Mouse (Mus musculus): ENCODE results near the gene Tsnax.

Tsnax gene

GRCm38 (mm10) chr8:125043935-125044334 is 31.1 kb downstream of the Tsnax start:
- no peak for DNase-seq

GRCm38 (mm10) chr8:125045760-125046159 is 33.0 kb downstream of the Tsnax start:
- no peak for DNase-seq

- DNase-seq, result no peak
These were observed 36.4 kb downstream of the Tsnax start for GRCm38 (mm10) chr8:125049051-125049750.

GRCm38 (mm10) chr8:125049826-125050225 is 37.0 kb downstream of the Tsnax start:
- DNase-seq, result no peak

DNA sequence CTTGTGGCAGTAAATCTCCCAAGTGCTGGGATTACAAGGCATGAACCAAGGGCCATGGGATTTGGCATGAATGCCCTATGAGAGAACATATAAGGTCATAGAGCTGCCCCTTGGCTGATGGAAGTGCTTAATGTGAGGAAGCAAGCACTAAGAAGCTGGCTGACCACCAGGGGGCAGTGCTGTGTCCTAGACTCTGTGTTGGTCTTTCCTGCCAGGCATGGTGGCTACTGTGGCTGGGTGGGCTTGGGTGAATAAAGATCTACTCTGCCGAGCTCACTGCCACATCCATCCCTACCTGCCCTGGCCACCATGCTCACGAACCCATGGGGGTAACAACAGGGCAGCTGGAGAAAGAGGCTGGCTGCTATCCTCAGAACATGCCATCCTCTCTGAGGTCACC is 39.2 kb downstream of the Tsnax start:
- peak; percentile 66 for DNase-seq

DNA sequence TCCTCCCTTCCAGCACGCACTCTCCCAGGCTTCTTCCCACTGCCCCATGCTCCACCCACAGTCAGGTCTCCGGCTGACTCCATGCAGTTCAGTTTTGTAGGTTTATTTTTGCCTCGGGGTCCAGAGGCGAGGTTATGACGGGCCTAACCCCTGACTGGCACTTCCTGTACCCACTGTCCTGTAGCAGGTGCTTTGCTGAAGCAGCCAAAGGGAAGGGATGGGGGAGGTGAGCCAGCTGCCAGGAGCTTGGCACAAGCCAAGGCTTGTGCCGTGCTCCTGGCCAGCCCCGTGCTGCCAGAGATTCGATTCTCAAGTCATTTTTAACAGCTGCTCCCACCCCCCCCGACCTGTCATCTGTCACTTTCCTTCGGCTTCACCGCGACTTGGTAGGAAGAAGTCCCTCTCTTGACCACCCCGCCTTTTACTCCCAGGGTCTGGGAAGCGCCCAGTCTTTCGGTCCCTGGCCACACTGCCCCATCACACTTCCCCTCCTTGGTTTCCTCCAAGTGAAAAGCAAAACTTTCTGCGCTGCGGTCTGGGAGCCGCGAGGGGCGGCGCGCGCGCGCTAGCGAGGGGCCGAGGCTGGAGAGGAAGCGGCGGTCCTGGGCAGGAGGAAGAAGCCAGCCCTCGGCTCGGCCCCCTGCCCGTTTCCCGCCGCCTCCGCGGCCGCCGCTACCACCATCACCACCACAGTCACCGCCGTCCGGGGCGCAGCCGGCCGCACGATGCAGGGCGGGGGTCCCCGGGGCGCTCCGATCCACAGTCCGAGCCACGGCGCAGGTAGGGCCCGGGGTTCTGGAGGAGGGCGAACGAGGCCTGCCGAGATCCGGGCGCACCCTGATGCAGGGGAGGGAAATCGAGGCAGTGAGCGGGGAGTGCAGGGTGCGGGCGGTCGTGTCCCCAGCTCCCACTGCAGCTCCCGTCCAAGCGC is 41.0 kb downstream of the Tsnax start, which contains the start of gene Disc1:
Gene Disc1, plus strand, starts transcription at position 691 of the 931 bp plus-strand sequence.
- peak; percentile 58 for DNase-seq

- peak; percentile 69 for DNase-seq
These were observed 41.6 kb downstream of the Tsnax start for GRCm38 (mm10) chr8:125054436-125054810.

- no peak for DNase-seq
These were observed 48.1 kb downstream of the Tsnax start for GRCm38 (mm10) chr8:125060904-125061303.

- DNase-seq, result no peak
These were observed 52.8 kb downstream of the Tsnax start for GRCm38 (mm10) chr8:125065596-125065995.

DNA sequence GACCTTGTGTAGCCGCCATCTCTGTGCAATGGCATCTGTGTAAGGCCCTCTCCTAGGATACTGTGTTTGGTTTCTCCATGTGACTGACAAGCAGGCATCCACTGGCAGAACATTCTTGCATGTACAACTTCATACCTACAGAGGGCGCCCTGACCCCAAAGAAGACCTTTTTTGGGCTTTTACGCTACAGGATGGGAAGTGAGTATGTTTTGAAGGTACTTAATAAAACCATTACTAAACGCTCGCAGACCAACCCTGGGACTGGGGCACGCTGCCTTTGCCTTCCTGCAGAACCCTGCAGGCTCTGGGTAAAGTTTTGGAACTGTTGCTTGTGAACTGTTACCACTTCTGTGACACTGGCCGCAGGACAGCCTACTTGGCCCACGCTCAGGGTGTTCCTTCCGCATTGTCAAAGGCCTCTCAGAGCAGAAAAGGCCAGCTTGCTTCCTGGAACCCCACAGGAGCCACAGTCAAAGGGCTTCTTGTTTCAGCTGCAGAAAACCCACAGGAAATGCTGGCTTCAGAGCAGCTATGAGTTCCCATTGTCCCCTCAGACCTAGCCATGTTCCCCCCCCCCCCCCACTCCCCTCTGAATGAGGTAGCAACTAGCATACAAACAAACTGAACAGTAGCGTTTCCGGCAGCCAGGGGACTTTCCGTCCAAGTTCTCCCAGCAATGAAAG is 54.3 kb downstream of the Tsnax start:
- peak; percentile 83 for DNase-seq

GRCm38 (mm10) chr8:125067596-125067960 is 54.8 kb downstream of the Tsnax start:
- peak; percentile 74 for DNase-seq

DNA sequence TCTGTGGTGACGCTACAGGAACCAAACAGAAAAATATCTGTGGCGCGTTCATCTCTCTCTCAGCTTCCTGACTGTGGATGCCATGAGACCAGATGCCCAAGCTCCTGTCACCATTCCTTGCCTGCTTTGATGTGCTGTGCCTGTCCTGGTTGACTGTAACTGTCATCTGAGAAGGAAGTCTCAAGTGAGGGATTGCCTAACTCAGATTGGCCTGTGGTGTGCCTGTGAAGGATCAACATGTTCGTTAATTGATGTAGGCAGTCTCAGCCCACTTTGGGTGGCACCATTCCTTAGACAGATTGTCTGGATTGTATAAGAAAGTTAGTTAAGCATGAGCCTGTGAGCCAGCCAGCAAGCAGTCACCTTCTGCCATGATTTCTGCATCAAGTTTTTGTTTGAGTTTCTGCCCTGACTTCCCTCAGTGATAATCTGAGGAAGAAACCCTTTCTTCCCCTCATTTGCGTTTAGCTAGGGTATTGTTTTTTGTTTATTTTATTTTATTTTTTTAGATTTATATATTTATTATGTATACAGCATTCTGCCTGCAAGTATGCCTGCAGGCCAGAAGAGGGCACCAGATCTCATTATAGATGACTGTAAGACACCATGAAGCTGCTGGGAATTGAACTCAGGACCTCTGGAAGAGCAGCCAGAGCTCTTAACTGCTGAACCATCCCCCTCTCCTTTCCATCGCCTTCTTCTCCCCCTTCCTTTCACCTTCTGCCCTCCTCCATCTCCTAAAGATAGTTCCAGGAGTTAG is 55.5 kb downstream of the Tsnax start:
- no peak for DNase-seq

- DNase-seq, result no peak
These were observed 56.5 kb downstream of the Tsnax start for GRCm38 (mm10) chr8:125069304-125069703.

GRCm38 (mm10) chr8:125069733-125070132 is 56.9 kb downstream of the Tsnax start:
- DNase-seq, result no peak

DNA sequence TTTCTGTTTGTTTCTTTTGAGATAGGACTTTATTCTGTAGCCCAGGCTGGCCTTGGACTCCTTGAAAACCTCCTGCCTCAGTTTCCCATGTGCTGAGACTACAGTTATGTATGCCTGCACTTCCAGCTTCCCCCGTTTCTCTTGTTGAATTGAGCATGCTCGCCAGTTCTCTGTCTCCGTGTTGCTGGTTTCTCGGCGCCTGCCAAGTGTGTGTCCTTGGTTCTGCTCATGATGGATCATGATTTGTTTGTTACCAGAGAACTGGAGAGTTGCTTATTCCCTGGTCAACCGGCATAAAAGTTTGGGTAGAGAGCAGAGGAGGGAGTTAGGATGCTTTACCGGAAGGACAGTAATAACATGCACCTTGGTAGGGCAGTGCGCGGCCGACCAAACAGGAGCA is 61.3 kb downstream of the Tsnax start:
- no peak for DNase-seq

DNA sequence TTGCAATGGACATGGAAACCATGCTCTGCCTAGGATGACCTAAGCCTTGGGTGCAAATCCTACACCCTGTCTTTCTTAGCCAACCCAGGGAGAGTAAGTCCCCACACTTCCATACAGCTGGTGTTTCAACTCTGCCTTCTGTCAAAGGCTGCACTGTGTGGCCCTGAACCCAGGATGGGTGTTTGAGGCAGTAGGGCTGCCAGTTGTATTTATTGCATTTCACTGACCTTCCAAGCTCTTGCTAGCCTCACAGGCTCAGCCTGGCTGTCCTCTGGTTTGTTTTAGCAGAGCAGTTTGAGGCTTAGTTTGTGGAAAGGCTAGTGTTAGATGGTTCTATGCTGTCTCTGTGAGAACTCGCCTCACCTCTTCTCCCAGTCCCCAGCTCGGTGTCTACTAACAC is 61.8 kb downstream of the Tsnax start:
- no peak for DNase-seq

GRCm38 (mm10) chr8:125075389-125075788 is 62.6 kb downstream of the Tsnax start:
- DNase-seq, result no peak

DNA sequence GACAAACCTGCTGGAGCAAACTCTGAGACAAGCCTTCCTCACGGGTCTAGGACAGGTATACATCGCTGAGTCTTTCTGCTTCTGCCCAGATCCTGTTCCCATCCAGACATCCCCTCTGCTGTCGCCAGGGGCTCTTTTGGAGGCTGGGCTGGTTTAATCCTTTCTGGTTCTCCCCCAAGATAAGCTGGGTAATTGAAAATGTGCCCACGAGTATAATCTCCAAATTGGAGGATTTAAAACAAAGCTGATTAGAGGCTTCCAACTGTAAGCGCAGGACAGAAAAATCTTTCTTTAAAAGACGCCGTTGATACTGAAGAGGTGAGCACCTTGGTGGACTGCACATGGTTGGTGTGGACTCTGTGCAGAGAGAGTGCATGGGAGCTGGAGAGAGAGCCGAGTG is 64.5 kb downstream of the Tsnax start:
- DNase-seq, result no peak

DNA sequence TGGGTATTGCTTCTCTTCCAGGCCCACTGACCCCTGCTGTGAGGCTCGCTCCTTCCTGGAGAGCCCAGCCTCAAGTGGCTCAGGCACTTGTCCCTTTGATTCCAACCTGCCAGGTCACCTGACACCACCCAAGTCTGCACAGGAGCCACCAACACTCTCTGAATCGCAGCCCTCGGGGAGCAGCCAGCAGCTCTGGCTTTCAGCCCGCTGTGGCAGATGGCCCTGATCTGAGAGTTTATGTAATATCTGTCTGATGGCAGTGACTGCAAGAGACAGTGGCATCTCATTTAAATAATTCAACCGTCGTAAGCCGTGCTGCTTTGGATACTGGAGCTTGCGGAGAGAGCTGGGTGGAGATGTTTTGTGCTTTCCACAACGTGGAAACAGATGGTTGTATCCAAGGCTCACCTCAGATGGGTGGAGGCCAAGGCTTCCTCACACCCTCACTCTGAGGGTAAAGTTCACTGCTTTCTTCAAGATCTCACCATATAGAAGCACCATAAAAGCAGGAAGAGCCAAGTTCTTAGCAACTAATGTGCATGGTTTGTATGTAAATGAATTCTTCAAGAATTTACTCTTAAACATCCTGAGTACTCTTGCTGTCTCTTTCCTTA is 66.1 kb downstream of the Tsnax start:
- no peak for DNase-seq

GRCm38 (mm10) chr8:125080388-125081344 is 67.9 kb downstream of the Tsnax start:
- DNase-seq, result no peak

GRCm38 (mm10) chr8:125083746-125084145 is 70.9 kb downstream of the Tsnax start:
- DNase-seq, result peak; percentile 78
